Mouse (Mus musculus) midbrain, embryonic 14.5 days (tissue): ENCODE measurements around the gene Pigw. TPM values are rescaled to one million over a fixed set of nuclear protein-coding genes. Genes with fewer than 3 reads are reported as not detected.
"Not testable (repeated sequence)": the region's sequence is repeated elsewhere in the genome, so short reads cannot be mapped to it uniquely, and the experiment has no call there.

Experiments used
- ATAC-seq: fragments of 200-750 bp; cut with Nextera tagmentation; 2 replicates; pipeline ENCODE4 v1.8.0; 2017; ENCODE audit warnings: moderate number of reproducible peaks, moderate library complexity; ENCODE audit not compliant: low FRiP score, low TSS enrichment
- DNase-seq: peaks from one replicate; pipeline ENCODE4 v3.0.0-alpha.2; 2015
- H3K27ac ChIP-seq: fragments of 300-500 bp; sonication (generic); replicated peaks from 2 replicates; pipeline ENCODE4 v1.5.1; 2014; ENCODE audit warnings: mild to moderate bottlenecking, low read depth, low read length, moderate library complexity
- H3K27me3 ChIP-seq: fragments of 300-500 bp; sonication (generic); 2 replicates; pipeline ENCODE4 v1.6.1; 2014; ENCODE audit warnings: low read length, control low read depth, mixed read lengths; ENCODE audit not compliant: control insufficient read depth, insufficient read depth
- H3K36me3 ChIP-seq: fragments of 300-500 bp; sonication (generic); 2 replicates; pipeline ENCODE4 v1.6.1; 2014; ENCODE audit warnings: low read length, control low read depth; ENCODE audit not compliant: control insufficient read depth, insufficient read depth
- H3K4me1 ChIP-seq: fragments of 300-500 bp; sonication (generic); 2 replicates; pipeline ENCODE4 v1.6.1; 2014; ENCODE audit warnings: mild to moderate bottlenecking, antibody characterized with exemption, low read length, control low read depth; ENCODE audit not compliant: control insufficient read depth, insufficient read depth
- H3K4me2 ChIP-seq: fragments of 300-500 bp; sonication (generic); 2 replicates; pipeline ENCODE4 v1.6.1; 2014; ENCODE audit warnings: mild to moderate bottlenecking, low read length, moderate library complexity
- H3K4me3 ChIP-seq: fragments of 300-500 bp; sonication (generic); replicated peaks from 2 replicates; pipeline ENCODE4 v1.5.1; 2014; ENCODE audit warnings: low read depth, low read length
- H3K9ac ChIP-seq: fragments of 300-500 bp; sonication (generic); replicated peaks from 2 replicates; pipeline ENCODE4 v1.6.1; 2014; ENCODE audit warnings: mild to moderate bottlenecking, low read length, moderate library complexity
- H3K9me3 ChIP-seq: fragments of 300-500 bp; sonication (generic); 2 replicates; pipeline ENCODE4 v1.6.1; 2016; ENCODE audit warnings: low read length, control low read depth, mixed read lengths; ENCODE audit not compliant: control insufficient read depth
- WGBS: fragments of 180-500 bp; shearing (Covaris S2); extraction: QIAGEN DNeasy Blood & Tissue Kit; methylation state at CpG from one replicate; pipeline ENCODE4 v1.1.7; 2014; 5-methylcytosine and 5-hydroxymethylcytosine counted together
- polyA plus RNA-seq: library from polyadenylated mRNA; unstranded; fragments of >200 nt; fragmentation: Nextera tagmentation; extraction: Ambion mirVana; gene quantifications from 2 replicates; pipeline ENCODE4 v1.2.1, GENCODE M21; 2014

Pigw gene
- polyA plus RNA-seq, 1 experiment from 2014 or later: 3.4 TPM

GRCm38 (mm10) chr11:84847475-84848090 is 32.5 kb downstream of the Pigw start:
- no peak overlapping the region for H3K4me2 ChIP-seq
- H3K27me3 ChIP-seq: no peaks in the 10 kb centered on the region
- no peaks in the 10 kb centered on the region for H3K9me3 ChIP-seq
- no peak for DNase-seq
- peaks cover 48% of the 10 kb centered on the region for H3K36me3 ChIP-seq
- no peak overlapping the region for H3K9ac ChIP-seq
- WGBS: 92% methylated on average over 7 of the region's 7 CpGs
- no peak for ATAC-seq
- no peak overlapping the region for H3K4me3 ChIP-seq
- H3K27ac ChIP-seq: no peak overlapping the region
- no peaks in the 10 kb centered on the region for H3K4me1 ChIP-seq

- 96% methylated on average over 15 of the region's 15 CpGs for WGBS
- DNase-seq: no peak
- no peak for ATAC-seq
- H3K4me1 ChIP-seq: no peaks in the 10 kb centered on the region
- no peaks in the 10 kb centered on the region for H3K27me3 ChIP-seq
- H3K27ac ChIP-seq: no peak overlapping the region
- no peak overlapping the region for H3K9ac ChIP-seq
- peaks cover 42% of the 10 kb centered on the region for H3K36me3 ChIP-seq
- H3K9me3 ChIP-seq: no peaks in the 10 kb centered on the region
- H3K4me2 ChIP-seq: no peak overlapping the region
- no peak overlapping the region for H3K4me3 ChIP-seq
Measured at GRCm38 (mm10) chr11:84846741-84847474, 33.2 kb downstream of the Pigw start.

- H3K27me3 ChIP-seq: no peaks in the 10 kb centered on the region
- H3K4me2 ChIP-seq: no peak overlapping the region
- no peaks in the 10 kb centered on the region for H3K9me3 ChIP-seq
- 91% methylated on average over 2 of the region's 2 CpGs for WGBS
- H3K4me3 ChIP-seq: no peak overlapping the region
- no peaks in the 10 kb centered on the region for H3K4me1 ChIP-seq
- no peak for ATAC-seq
- H3K9ac ChIP-seq: no peak overlapping the region
- H3K27ac ChIP-seq: no peak overlapping the region
- H3K36me3 ChIP-seq: peaks cover 64% of the 10 kb centered on the region
- no peak for DNase-seq
Measured at GRCm38 (mm10) chr11:84839330-84839729, 40.8 kb downstream of the Pigw start.

- not testable (repeated sequence) for H3K27me3 ChIP-seq, H3K9me3 ChIP-seq, DNase-seq, H3K4me1 ChIP-seq, ATAC-seq
- H3K4me3 ChIP-seq: peak overlapping the region; percentile 56
- WGBS: 73% methylated on average over 11 of the region's 11 CpGs
- peak overlapping the region; percentile 60 for H3K27ac ChIP-seq
- H3K4me2 ChIP-seq: peak overlapping the region; percentile 97
- peaks cover 34% of the 10 kb centered on the region for H3K36me3 ChIP-seq
- H3K9ac ChIP-seq: peak overlapping the region; percentile 56; the same call in 1 of the 2 replicates
Measured at GRCm38 (mm10) chr11:84829495-84829894, 50.6 kb downstream of the Pigw start.

GRCm38 (mm10) chr11:84828516-84829399 is 51.3 kb downstream of the Pigw start, which contains the start of gene Dhrs11:
TSS of gene Dhrs11 (minus strand) at chr11:84828994.
- Histone ChIP-seq H3K4me2 (peak within 1 kb of the TSS; percentile 97), H3K4me1 (peaks cover 9% of the 10 kb centered on the region; the same call in 1 of the 2 replicates), H3K4me3 (peak within 1 kb of the TSS; percentile 56), H3K9me3 (no peaks in the 10 kb centered on the region), H3K9ac (peak within 1 kb of the TSS; percentile 56), H3K27ac (peak within 1 kb of the TSS; percentile 60), H3K27me3 (no peaks in the 10 kb centered on the region), H3K36me3 (peaks cover 27% of the 10 kb centered on the region)
- under 1% methylated on average over 62 of the region's 62 CpGs for WGBS
- DNase-seq (peak; percentile 84), ATAC-seq (peak; percentile 82)

- ATAC-seq: no peak
- H3K4me3 ChIP-seq: peak overlapping the region; percentile 56
- H3K27me3 ChIP-seq: no peaks in the 10 kb centered on the region
- H3K36me3 ChIP-seq: peaks cover 20% of the 10 kb centered on the region
- no peaks in the 10 kb centered on the region for H3K9me3 ChIP-seq
- WGBS: 47% methylated on average over 3 of the region's 3 CpGs
- no peak overlapping the region for H3K27ac ChIP-seq
- H3K9ac ChIP-seq: no peak overlapping the region
- no peak for DNase-seq
- H3K4me2 ChIP-seq: peak overlapping the region; percentile 97
- H3K4me1 ChIP-seq: peaks cover 9% of the 10 kb centered on the region; the same call in 1 of the 2 replicates
Measured at GRCm38 (mm10) chr11:84827901-84828503, 52.1 kb downstream of the Pigw start.

GRCm38 (mm10) chr11:84827492-84827891 is 52.6 kb downstream of the Pigw start:
- Histone ChIP-seq H3K4me2 (no peak overlapping the region), H3K27me3 (no peaks in the 10 kb centered on the region), H3K4me3 (no peak overlapping the region), H3K27ac (no peak overlapping the region), H3K9ac (no peak overlapping the region), H3K4me1 (peaks cover 9% of the 10 kb centered on the region; the same call in 1 of the 2 replicates), H3K9me3 (no peaks in the 10 kb centered on the region), H3K36me3 (peaks cover 15% of the 10 kb centered on the region)
- no peak for ATAC-seq
- no peak for DNase-seq
